Mouse (Mus musculus) MEL (cell line): ENCODE measurements around the gene Gm49318. TPM values are rescaled to one million over a fixed set of nuclear protein-coding genes. Genes with fewer than 3 reads are reported as not detected.

Experiments
- DNase-seq: peaks from one replicate; pipeline ENCODE4 v3.0.0; 2011; ENCODE audit warnings: low read depth, low spot score
- H3K27ac ChIP-seq: 2 replicates; pipeline ENCODE4 v1.5.1; 2012; ENCODE audit warnings: low read depth, mild to moderate bottlenecking, control low read depth, low read length, moderate library complexity; ENCODE audit not compliant: control insufficient read depth
- H3K27me3 ChIP-seq, 2 experiments: fragments of 150-350 bp in 1 of 2; sonication (generic) in 1 of 2; 2 replicates each; pipeline ENCODE4 v1.6.1; 2012; ENCODE audit warnings: low read length in 2 of 2, mild to moderate bottlenecking in 2 of 2, improper control_type of control experiment in 1 of 2, moderate library complexity in 1 of 2; ENCODE audit not compliant: insufficient read depth in 2 of 2, control insufficient read depth in 1 of 2
- H3K36me3 ChIP-seq, 2 experiments: 2 replicates each; pipeline ENCODE4 v1.6.1; 2012 to 2014; ENCODE audit warnings: low read length in 2 of 2, improper control_type of control experiment in 1 of 2, inconsistent platforms in 1 of 2, mild to moderate bottlenecking in 1 of 2; ENCODE audit not compliant: insufficient read depth in 2 of 2, control insufficient read depth in 1 of 2
- H3K4me1 ChIP-seq, 2 experiments: fragments of 150-350 bp in 1 of 2; sonication (generic) in 1 of 2; 2 replicates each; pipeline ENCODE4 v1.6.1; 2012; ENCODE audit warnings: low read length in 2 of 2, improper control_type of control experiment in 1 of 2, mild to moderate bottlenecking in 1 of 2; ENCODE audit not compliant: insufficient read depth in 2 of 2, control insufficient read depth in 1 of 2
- H3K4me3 ChIP-seq, 2 experiments: fragments of 150-350 bp in 1 of 2; sonication (generic) in 1 of 2; 2 replicates each; pipeline ENCODE4 v1.5.1; 2012; ENCODE audit warnings: low read depth in 2 of 2, low read length in 2 of 2, mild to moderate bottlenecking in 2 of 2, moderate library complexity in 2 of 2, control low read depth in 1 of 2, improper control_type of control experiment in 1 of 2; ENCODE audit not compliant: control insufficient read depth in 1 of 2, insufficient read depth in 1 of 2
- H3K79me2 ChIP-seq: 2 replicates; pipeline ENCODE4 v1.6.1; 2012; ENCODE audit warnings: mild to moderate bottlenecking, low read length, moderate library complexity; ENCODE audit not compliant: control insufficient read depth, poor library complexity, insufficient read depth
- H3K9ac ChIP-seq: 2 replicates; pipeline ENCODE4 v1.6.1; 2012; ENCODE audit warnings: low read depth, mild to moderate bottlenecking, control low read depth, low read length, moderate library complexity; ENCODE audit not compliant: control insufficient read depth, poor library complexity, severe bottlenecking
- H3K9me3 ChIP-seq: fragments of 150-350 bp; sonication (generic); replicated peaks from 2 replicates; pipeline ENCODE4 v1.6.1; 2012; ENCODE audit warnings: mild to moderate bottlenecking, low read length, improper control_type of control experiment, moderate library complexity; ENCODE audit not compliant: insufficient read depth
- BHLHE40 ChIP-seq: IDR thresholded peaks from 2 replicates; pipeline ENCODE4 v1.6.1; 2012; ENCODE audit warnings: low read depth, mild to moderate bottlenecking, inconsistent platforms, low read length, improper control_type of control experiment, borderline replicate concordance
- CTCF ChIP-seq, 3 experiments: IDR thresholded peaks in 2 of 3; conservative IDR thresholded peaks in 1 of 3; 2 replicates each; pipeline ENCODE4 v1.5.1; 2011 to 2012; ENCODE audit warnings: low read length in 3 of 3, low read depth in 2 of 3, mild to moderate bottlenecking in 2 of 3, improper control_type of control experiment in 1 of 3, inconsistent platforms in 1 of 3, mixed read lengths in 1 of 3, moderate library complexity in 1 of 3; ENCODE audit not compliant: control insufficient read depth in 1 of 3, insufficient read depth in 1 of 3, poor library complexity in 1 of 3, severe bottlenecking in 1 of 3
- E2F4 ChIP-seq: IDR thresholded peaks from 2 replicates; pipeline ENCODE4 v1.6.1; 2011; ENCODE audit warnings: low read depth, low read length, improper control_type of control experiment, borderline replicate concordance
- HCFC1 ChIP-seq: IDR thresholded peaks from 2 replicates; pipeline ENCODE4 v1.6.1; 2012; ENCODE audit warnings: low read depth, mild to moderate bottlenecking, inconsistent platforms, low read length, improper control_type of control experiment, moderate library complexity
- KAT2A ChIP-seq: conservative IDR thresholded peaks from 2 replicates; pipeline ENCODE4 v1.6.1; 2012; ENCODE audit warnings: low read depth, low read length, improper control_type of control experiment, inconsistent platforms
- MXI1 ChIP-seq: IDR thresholded peaks from 2 replicates; pipeline ENCODE4 v1.6.1; 2011; ENCODE audit warnings: mild to moderate bottlenecking, low read depth, low read length, improper control_type of control experiment
- NELFE ChIP-seq: IDR thresholded peaks from 2 replicates; pipeline ENCODE4 v1.6.1; 2011; ENCODE audit warnings: low read depth, low read length, improper control_type of control experiment
- RAD21 ChIP-seq: IDR thresholded peaks from 2 replicates; pipeline ENCODE4 v1.6.1; 2011; ENCODE audit warnings: mild to moderate bottlenecking, low read depth, low read length, improper control_type of control experiment
- SMC3 ChIP-seq: IDR thresholded peaks from 2 replicates; pipeline ENCODE4 v1.6.1; 2011; ENCODE audit warnings: low read depth, low read length, improper control_type of control experiment
- TAL1 ChIP-seq: IDR thresholded peaks from 2 replicates; pipeline ENCODE4 v1.6.1; 2012; ENCODE audit warnings: mild to moderate bottlenecking, inconsistent platforms, low read length, moderate library complexity, mixed read lengths
- TBP ChIP-seq: IDR thresholded peaks from 2 replicates; pipeline ENCODE4 v1.8.0; 2011; ENCODE audit warnings: low read depth, low read length, improper control_type of control experiment
- UBTF ChIP-seq: IDR thresholded peaks from 2 replicates; pipeline ENCODE4 v1.6.1; 2012; ENCODE audit warnings: low read depth, mild to moderate bottlenecking, inconsistent platforms, low read length, improper control_type of control experiment, moderate library complexity, borderline replicate concordance; ENCODE audit not compliant: insufficient read depth
- polyA plus RNA-seq, 2 experiments: library from polyadenylated mRNA; stranded (reverse) in 1 of 2; unstranded in 1 of 2; fragments of >175 nt in 1 of 2; fragments of >200 nt in 1 of 2; gene quantifications; 2 replicates each; pipeline versions ENCODE4 v1.2.1 to v1.2.4; 2012; ENCODE audit warnings: low replicate concordance in 2 of 2, low read depth in 1 of 2; ENCODE audit not compliant: insufficient read length in 2 of 2, insufficient read depth in 1 of 2, missing spikeins in 1 of 2
- total RNA-seq: library from RNA; depleted of rRNA; stranded (reverse); fragments of 300-350 nt; gene quantifications from 2 replicates; pipeline ENCODE4 v1.2.3, GENCODE M21; 2012

Gm49318 gene
- total and polyA plus RNA-seq, 3 experiments, result not detected

- H3K4me1 ChIP-seq, result no peaks in the 10 kb centered on the region
- no peaks in the 10 kb centered on the region for H3K27me3 ChIP-seq
- H3K4me3 ChIP-seq, result no peak within 1 kb of the TSS
- DNase-seq, result no peak
- no peaks in the 10 kb centered on the region for H3K36me3 ChIP-seq
- no peak within 1 kb of the TSS for H3K9ac ChIP-seq
- TF ChIP-seq RAD21 (no peak), TAL1 (no peak)
- no peaks in the 10 kb centered on the region for H3K9me3 ChIP-seq
- H3K79me2 ChIP-seq, result no peaks in the 10 kb centered on the region
- no peak within 1 kb of the TSS for H3K27ac ChIP-seq
Measured at GRCm38 (mm10) chr9:22051958-22052254, 19.2 kb downstream of the Gm49318 start, which contains the start of gene Elavl3. Gene Elavl3 (minus strand): TSS chr9:22052023.

- H3K36me3 ChIP-seq, result no peaks in the 10 kb centered on the region
- TF ChIP-seq NELFE, result no peak
- no peak for TF ChIP-seq CTCF (IDR thresholded peaks at IDR 0.05 in 2 of 3, conservative IDR thresholded peaks at IDR 0.05 in 1 of 3; ENCODE audit: control insufficient read depth in 1 of 3, insufficient read depth in 1 of 3, low read depth in 2 of 3, low read length in 3 of 3, poor library complexity in 1 of 3, severe bottlenecking in 1 of 3)
- no peak for TF ChIP-seq TBP
- no peak for TF ChIP-seq UBTF
- TF ChIP-seq BHLHE40, result no peak
- TF ChIP-seq E2F4, result no peak
- no peak overlapping the region for H3K27ac ChIP-seq
- no peaks in the 10 kb centered on the region for H3K9me3 ChIP-seq
- H3K79me2 ChIP-seq, result no peaks in the 10 kb centered on the region
- no peak overlapping the region for H3K4me3 ChIP-seq
- no peaks in the 10 kb centered on the region for H3K4me1 ChIP-seq
- H3K9ac ChIP-seq, result no peak overlapping the region
- no peak for DNase-seq
- no peaks in the 10 kb centered on the region for H3K27me3 ChIP-seq
Measured at GRCm38 (mm10) chr9:22051161-22051957, 19.7 kb downstream of the Gm49318 start.

- H3K9ac ChIP-seq, result no peak overlapping the region
- TF ChIP-seq HCFC1 (no peak), KAT2A (no peak), MXI1 (no peak), SMC3 (no peak)
- H3K27me3 ChIP-seq, result no peaks in the 10 kb centered on the region
- H3K9me3 ChIP-seq, result no peaks in the 10 kb centered on the region
- no peak overlapping the region for H3K27ac ChIP-seq
- no peaks in the 10 kb centered on the region for H3K36me3 ChIP-seq
- H3K4me3 ChIP-seq, result no peak overlapping the region
- no peaks in the 10 kb centered on the region for H3K79me2 ChIP-seq
- H3K4me1 ChIP-seq, result no peaks in the 10 kb centered on the region
- no peak for DNase-seq
Measured at GRCm38 (mm10) chr9:22050351-22050889, 20.6 kb downstream of the Gm49318 start.
